Mouse (Mus musculus): ENCODE results near the gene Tmem213.

GRCm38 (mm10) chr6:38118341-38118740, 9.3 kb downstream of the Tmem213 start:
- TF ChIP-seq CTCF (IDR thresholded peaks at IDR 0.05; ENCODE audit: insufficient read depth, low read length) (no peak), POLR2A (IDR thresholded peaks at IDR 0.05; ENCODE audit: borderline replicate concordance, extremely low read depth, low read depth, low read length) (no peak)

Measured in lung, adult 2 months (tissue).